Mouse (Mus musculus): Measurements from ENCODE around the gene Hrk. TPM values are rescaled to one million over a fixed set of nuclear protein-coding genes. Genes with fewer than 3 reads are reported as not detected.

Gene Hrk
- polyA plus RNA-seq (2015; fragmentation: Nextera tagmentation; extraction: Ambion mirVana) = not detected in 2 replicates

GRCm38 (mm10) chr5:118164581-118164980, at the start of gene Hrk:
TSS of gene Hrk (plus strand) at chr5:118164648.
- DNase-seq (no peak), ATAC-seq (no peak)
- 64% methylated on average over 12 of the region's 12 CpGs for WGBS (ENCODE audit: insufficient replicate concordance)
- Histone ChIP-seq H3K9ac (replicated peaks) (no peak within 1 kb of the TSS), H3K4me1 (ENCODE audit: insufficient read depth) (peaks cover 2% of the 10 kb centered on the region), H3K9me3 (ENCODE audit: low read length) (no peaks in the 10 kb centered on the region), H3K27ac (ENCODE audit: low read depth) (no peak within 1 kb of the TSS), H3K27me3 (ENCODE audit: insufficient read depth, low read length) (peaks cover 40% of the 10 kb centered on the region), H3K4me2 (ENCODE audit: low read depth, low read length) (no peak within 1 kb of the TSS), H3K36me3 (replicated peaks; ENCODE audit: insufficient read depth, low read length) (no peaks in the 10 kb centered on the region), H3K4me3 (ENCODE audit: low read depth, low read length) (no peak within 1 kb of the TSS)
- no peak for TF ChIP-seq EP300 (IDR thresholded peaks at IDR 0.05; ENCODE audit: low read depth)
- TF ChIP-seq CTCF (IDR thresholded peaks at IDR 0.05; ENCODE audit: low read depth) = no peak

- 87% methylated on average over 3 of the region's 3 CpGs for WGBS (ENCODE audit: insufficient replicate concordance)
- Histone ChIP-seq H3K4me1 (ENCODE audit: insufficient read depth) (peaks cover 8% of the 10 kb centered on the region), H3K27me3 (ENCODE audit: insufficient read depth, low read length) (no peaks in the 10 kb centered on the region), H3K27ac (ENCODE audit: low read depth) (peak overlapping the region; percentile 64; the same call in 1 of the 2 replicates), H3K36me3 (replicated peaks; ENCODE audit: insufficient read depth, low read length) (peaks cover 11% of the 10 kb centered on the region; the same call in 1 of the 2 replicates), H3K9me3 (ENCODE audit: low read length) (no peaks in the 10 kb centered on the region), H3K4me2 (ENCODE audit: low read depth, low read length) (peak overlapping the region; percentile 15; the same call in 1 of the 2 replicates), H3K9ac (replicated peaks) (no peak overlapping the region), H3K4me3 (ENCODE audit: low read depth, low read length) (no peak overlapping the region)
- ATAC-seq (peak; percentile 61), DNase-seq (no peak)
- TF ChIP-seq CTCF (IDR thresholded peaks at IDR 0.05; ENCODE audit: low read depth) (no peak), EP300 (IDR thresholded peaks at IDR 0.05; ENCODE audit: low read depth) (no peak)
These were observed 46.1 kb upstream of the Hrk start for GRCm38 (mm10) chr5:118118351-118118750.

GRCm38 (mm10) chr5:118118922-118119321, 45.5 kb upstream of the Hrk start:
- no peaks in the 10 kb centered on the region for H3K9me3 ChIP-seq (ENCODE audit: low read length)
- no peak overlapping the region for H3K9ac ChIP-seq (replicated peaks)
- peak overlapping the region; percentile 15; the same call in 1 of the 2 replicates for H3K4me2 ChIP-seq (ENCODE audit: low read depth, low read length)
- DNase-seq (no peak), ATAC-seq (peak; percentile 78)
- TF ChIP-seq EP300 (IDR thresholded peaks at IDR 0.05; ENCODE audit: low read depth) = no peak
- TF ChIP-seq CTCF (IDR thresholded peaks at IDR 0.05; ENCODE audit: low read depth) = no peak
- H3K4me3 ChIP-seq (ENCODE audit: low read depth, low read length) = no peak overlapping the region
- no peaks in the 10 kb centered on the region for H3K27me3 ChIP-seq (ENCODE audit: insufficient read depth, low read length)
- H3K4me1 ChIP-seq (ENCODE audit: insufficient read depth) = peaks cover 8% of the 10 kb centered on the region
- no peak overlapping the region; the same call in 1 of the 2 replicates for H3K27ac ChIP-seq (ENCODE audit: low read depth)
- WGBS (ENCODE audit: insufficient replicate concordance) = 79% methylated on average over 5 of the region's 5 CpGs
- H3K36me3 ChIP-seq (replicated peaks; ENCODE audit: insufficient read depth, low read length) = peaks cover 11% of the 10 kb centered on the region; the same call in 1 of the 2 replicates

- H3K9me3 ChIP-seq (ENCODE audit: low read length) = no peaks in the 10 kb centered on the region
- H3K27ac ChIP-seq (ENCODE audit: low read depth) = no peak overlapping the region
- H3K4me1 ChIP-seq (ENCODE audit: insufficient read depth) = peaks cover 8% of the 10 kb centered on the region
- no peak overlapping the region for H3K4me3 ChIP-seq (ENCODE audit: low read depth, low read length)
- ATAC-seq = peak; percentile 75
- no peak overlapping the region for H3K4me2 ChIP-seq (ENCODE audit: low read depth, low read length)
- no peak for DNase-seq
- TF ChIP-seq CTCF (IDR thresholded peaks at IDR 0.05; ENCODE audit: low read depth) (no peak), EP300 (IDR thresholded peaks at IDR 0.05; ENCODE audit: low read depth) (no peak)
- 74% methylated on average over 2 of the region's 2 CpGs for WGBS (ENCODE audit: insufficient replicate concordance)
- H3K36me3 ChIP-seq (replicated peaks; ENCODE audit: insufficient read depth, low read length) = peaks cover 9% of the 10 kb centered on the region; the same call in 1 of the 2 replicates
- H3K27me3 ChIP-seq (ENCODE audit: insufficient read depth, low read length) = no peaks in the 10 kb centered on the region
- no peak overlapping the region for H3K9ac ChIP-seq (replicated peaks)
These were observed 43.8 kb upstream of the Hrk start for GRCm38 (mm10) chr5:118120670-118121069.

GRCm38 (mm10) chr5:118121928-118122327, 42.5 kb upstream of the Hrk start:
- ATAC-seq = no peak
- Histone ChIP-seq H3K27me3 (ENCODE audit: insufficient read depth, low read length) (no peaks in the 10 kb centered on the region), H3K4me1 (ENCODE audit: insufficient read depth) (peaks cover 8% of the 10 kb centered on the region), H3K4me2 (ENCODE audit: low read depth, low read length) (no peak overlapping the region), H3K9me3 (ENCODE audit: low read length) (no peaks in the 10 kb centered on the region), H3K36me3 (replicated peaks; ENCODE audit: insufficient read depth, low read length) (peaks cover 12% of the 10 kb centered on the region; the same call in 1 of the 2 replicates), H3K4me3 (ENCODE audit: low read depth, low read length) (no peak overlapping the region), H3K27ac (ENCODE audit: low read depth) (no peak overlapping the region), H3K9ac (replicated peaks) (no peak overlapping the region)
- WGBS (ENCODE audit: insufficient replicate concordance) = 68% methylated on average over 4 of the region's 4 CpGs
- no peak for TF ChIP-seq CTCF (IDR thresholded peaks at IDR 0.05; ENCODE audit: low read depth)
- no peak for TF ChIP-seq EP300 (IDR thresholded peaks at IDR 0.05; ENCODE audit: low read depth)
- no peak for DNase-seq

GRCm38 (mm10) chr5:118123096-118123495, 41.4 kb upstream of the Hrk start:
- DNase-seq (no peak), ATAC-seq (no peak)
- Histone ChIP-seq H3K4me1 (ENCODE audit: insufficient read depth) (peaks cover 8% of the 10 kb centered on the region), H3K27me3 (ENCODE audit: insufficient read depth, low read length) (no peaks in the 10 kb centered on the region), H3K9ac (replicated peaks) (no peak overlapping the region), H3K27ac (ENCODE audit: low read depth) (no peak overlapping the region), H3K36me3 (replicated peaks; ENCODE audit: insufficient read depth, low read length) (peaks cover 12% of the 10 kb centered on the region), H3K9me3 (ENCODE audit: low read length) (no peaks in the 10 kb centered on the region), H3K4me2 (ENCODE audit: low read depth, low read length) (no peak overlapping the region), H3K4me3 (ENCODE audit: low read depth, low read length) (no peak overlapping the region)
- TF ChIP-seq EP300 (IDR thresholded peaks at IDR 0.05; ENCODE audit: low read depth) = no peak
- TF ChIP-seq CTCF (IDR thresholded peaks at IDR 0.05; ENCODE audit: low read depth) = no peak
- WGBS (ENCODE audit: insufficient replicate concordance) = 72% methylated on average over 10 of the region's 10 CpGs
